Mouse (Mus musculus): ENCODE measurements around the gene Olfr707.
"Not testable (repeated sequence)": the region's sequence is repeated elsewhere in the genome, so short reads cannot be mapped to it uniquely, and the experiment has no call there.

Olfr707 gene

DNA sequence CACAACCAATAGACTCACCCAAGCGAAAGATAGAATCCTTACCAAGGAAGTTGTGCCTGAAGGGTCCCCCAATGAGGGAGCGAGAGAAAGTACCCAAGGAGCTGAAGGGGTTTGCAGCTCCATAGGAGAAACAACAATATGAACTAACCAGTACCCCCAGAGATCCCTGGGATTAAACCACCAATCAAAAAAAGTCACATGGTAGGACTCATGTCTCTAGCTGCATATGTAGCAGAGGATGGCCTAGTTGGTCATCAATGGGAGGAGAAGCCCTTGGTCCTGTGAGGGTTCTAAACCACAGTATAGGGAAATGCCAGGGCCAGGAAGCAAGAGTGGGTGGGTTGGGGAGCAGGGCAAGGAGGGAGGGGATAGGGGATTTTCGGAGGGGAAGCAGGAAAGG is at the start of gene Olfr707:
Gene Olfr707, minus strand, starts transcription at position 101 of the 400 bp plus-strand sequence.
- not testable (repeated sequence) for DNase-seq

DNA sequence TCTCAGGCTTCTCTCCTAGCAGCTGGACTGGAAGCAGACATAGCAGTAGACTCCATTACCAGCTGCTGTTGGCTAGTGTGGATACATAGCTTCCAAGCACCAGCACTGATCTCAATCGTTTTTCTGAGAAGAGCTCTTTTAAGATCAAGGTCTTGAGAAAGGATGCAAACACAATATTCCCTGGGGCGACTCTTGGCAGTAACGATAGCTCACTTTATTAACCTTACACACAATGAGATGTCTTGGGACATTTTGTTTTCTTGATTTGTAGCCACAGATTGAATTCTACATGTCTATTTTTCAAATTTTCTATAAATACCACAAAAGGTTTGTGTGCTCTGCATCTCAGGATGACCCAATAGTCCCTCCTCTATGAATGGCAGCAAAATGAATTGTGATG is 47.2 kb upstream of the Olfr707 start, which contains the start of gene Olfr710:
Gene Olfr710, minus strand, starts transcription at position 101 of the 400 bp plus-strand sequence.
- DNase-seq, result no peak

DNA sequence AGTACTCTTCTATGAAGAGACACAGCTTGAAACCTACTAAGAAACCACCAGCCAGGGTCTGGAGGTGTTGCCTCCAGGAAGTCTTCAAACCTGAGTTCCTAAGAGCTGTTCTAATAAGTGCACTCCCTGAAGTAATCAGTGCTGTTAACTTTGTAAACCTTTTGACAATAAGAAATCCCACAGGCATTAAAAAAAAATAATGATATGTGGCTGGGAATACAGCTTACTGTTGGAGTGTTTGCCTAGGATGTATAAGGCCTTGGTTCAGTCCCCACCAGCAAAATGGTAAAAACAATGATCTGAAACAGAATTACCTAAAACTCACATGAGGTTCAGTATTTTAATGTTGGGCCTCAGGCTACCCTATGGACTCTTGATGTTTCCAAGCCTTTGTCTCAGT is 31.1 kb upstream of the Olfr707 start, which contains the start of gene Olfr709-ps1:
Gene Olfr709-ps1, minus strand, starts transcription at position 101 of the 400 bp plus-strand sequence.
- no peak for DNase-seq

DNA sequence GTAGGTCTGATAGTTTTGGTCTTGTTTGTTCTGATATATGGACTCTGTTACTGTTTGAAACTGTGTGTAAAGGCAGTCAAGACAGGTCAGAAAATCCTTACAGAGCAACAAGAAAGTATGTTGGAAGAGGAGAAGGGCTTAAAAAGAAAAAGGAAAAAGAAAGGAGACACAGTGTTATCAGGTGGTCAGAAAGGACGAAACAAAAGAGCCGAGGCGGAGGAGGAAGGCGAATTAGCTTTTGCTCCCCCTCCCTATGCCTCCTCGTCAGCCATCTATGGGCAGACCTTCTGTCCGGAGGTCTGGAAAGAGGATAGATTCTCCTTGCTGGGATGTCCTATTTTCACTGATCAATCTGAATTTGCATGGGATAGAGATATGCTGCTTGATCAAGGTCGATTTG is 19.9 kb upstream of the Olfr707 start:
- peak; percentile 3 to 4 for DNase-seq

DNA sequence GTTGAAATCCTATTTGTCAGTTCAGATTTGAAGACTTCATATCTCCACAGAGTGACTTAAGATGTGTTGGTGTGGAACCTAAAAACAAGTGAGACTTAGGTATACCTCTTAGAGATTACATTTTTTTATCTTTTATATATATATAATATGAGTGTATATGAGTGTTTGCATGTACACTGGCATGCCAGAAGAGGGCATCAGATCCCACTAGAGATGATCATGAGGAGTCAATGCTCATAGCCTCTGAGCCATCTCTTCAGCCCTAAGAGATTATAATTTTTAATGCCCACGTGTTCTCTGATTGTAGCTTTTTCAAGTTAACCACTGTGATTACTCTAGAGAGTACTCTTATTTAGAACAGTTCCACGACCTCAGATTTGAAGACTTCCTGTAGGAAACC is 6.6 kb upstream of the Olfr707 start, which contains the start of gene Olfr1532-ps1:
Gene Olfr1532-ps1, plus strand, starts transcription at position 326 of the 400 bp plus-strand sequence.
- DNase-seq, result no peak

DNA sequence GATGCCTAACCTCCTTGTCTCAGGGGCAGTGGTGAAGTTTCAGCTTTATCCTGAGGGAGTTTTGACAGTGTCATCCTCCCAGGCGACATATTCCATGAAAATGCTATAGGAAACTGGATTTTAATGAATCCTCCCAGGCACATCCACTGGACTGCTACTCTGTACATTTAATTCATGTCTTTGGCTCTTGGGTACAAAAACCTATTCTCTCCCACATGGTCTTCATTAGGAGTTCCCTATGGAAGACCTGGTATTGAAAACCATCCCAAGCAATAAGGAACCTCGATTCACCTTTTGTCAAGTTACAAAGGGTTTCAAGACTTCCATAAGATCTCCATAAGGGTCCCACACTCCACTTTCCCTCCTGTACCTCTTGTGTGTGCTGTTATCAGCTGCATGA is 13.0 kb downstream of the Olfr707 start, which contains the start of gene Olfr706:
Gene Olfr706, minus strand, starts transcription at position 101 of the 400 bp plus-strand sequence.
- DNase-seq, result no peak

DNA sequence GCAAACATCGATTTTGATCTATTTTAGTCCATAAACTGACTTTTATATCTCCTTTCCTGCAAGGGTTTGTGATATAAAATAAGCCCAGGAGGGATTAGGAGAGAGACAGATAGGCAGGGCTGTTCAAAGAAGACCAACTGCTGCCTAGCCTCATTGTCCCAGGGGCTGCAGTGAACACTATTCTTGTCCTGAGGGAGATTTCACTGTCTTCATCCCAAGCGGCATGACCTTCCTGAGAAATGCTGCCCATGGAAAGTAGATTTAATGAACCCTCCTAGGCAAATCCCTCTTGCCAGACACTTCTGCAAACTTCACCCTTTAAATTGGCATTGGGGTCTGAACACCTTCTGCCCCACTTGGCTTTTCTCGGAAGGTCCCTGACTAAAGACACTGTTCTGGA is 24.2 kb downstream of the Olfr707 start, which contains the start of gene Olfr705:
Gene Olfr705, minus strand, starts transcription at position 101 of the 400 bp plus-strand sequence.
- DNase-seq, result no peak

DNA sequence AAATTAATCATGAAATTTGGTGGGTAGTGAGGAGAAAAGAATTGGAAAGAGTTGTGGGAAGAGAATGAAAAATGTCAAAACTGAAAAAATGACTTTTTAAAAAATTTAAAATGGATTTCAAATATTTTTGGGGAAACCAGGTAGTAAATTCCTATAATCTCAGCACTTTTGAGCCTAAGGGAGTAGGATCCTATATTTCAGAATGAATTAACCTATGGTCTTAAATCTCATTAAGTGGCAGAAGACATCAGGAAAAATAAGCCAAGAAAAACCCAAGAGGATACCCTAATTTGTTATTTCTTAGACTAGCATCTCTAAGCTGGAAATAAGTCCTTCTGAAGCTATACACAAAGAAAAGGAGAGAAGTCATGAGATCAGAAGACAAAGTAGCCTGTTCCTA is 38.2 kb downstream of the Olfr707 start, which contains the start of gene Olfr704:
Gene Olfr704, plus strand, starts transcription at position 301 of the 400 bp plus-strand sequence.
- no peak for DNase-seq

DNA sequence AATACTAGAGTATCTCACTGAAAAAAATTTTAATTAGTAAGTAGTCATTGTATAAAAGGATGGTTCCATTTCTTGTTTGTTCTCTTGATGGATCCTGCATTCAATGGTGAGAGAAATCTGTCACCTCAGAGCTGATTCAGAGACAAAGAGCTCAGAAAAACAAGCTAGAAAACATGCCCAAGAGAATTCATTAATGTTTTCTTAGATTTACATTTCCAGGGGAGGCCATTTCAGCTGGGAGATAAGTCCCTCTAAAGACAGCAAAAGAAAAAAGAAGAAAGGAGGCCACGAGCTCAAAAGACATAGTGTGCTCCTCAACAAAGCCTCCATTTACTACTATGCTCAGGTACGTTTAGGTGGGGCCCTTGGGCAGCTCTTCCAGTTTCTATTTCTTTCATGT is 58.0 kb downstream of the Olfr707 start, which contains the start of gene Olfr703:
Gene Olfr703, plus strand, starts transcription at position 301 of the 400 bp plus-strand sequence.
- DNase-seq, result no peak

Measured in cerebellum, postnatal 25 days (tissue).